Mouse (Mus musculus): ENCODE measurements around the gene Cd164l2. TPM values are rescaled to one million over a fixed set of nuclear protein-coding genes. Genes with fewer than 3 reads are reported as not detected.

Cd164l2 gene
- polyA plus RNA-seq, 1 experiment from 2014 or later = 1.9 TPM

GRCm38 (mm10) chr4:133209366-133209765 lies 2.6 kb upstream of the Cd164l2 start:
- H3K27me3 ChIP-seq (replicated peaks; ENCODE audit: control insufficient read depth, insufficient read depth, low read length) = peaks cover 23% of the 10 kb centered on the region
- no peak overlapping the region for H3K4me2 ChIP-seq (ENCODE audit: low read length)
- ATAC-seq (replicated peaks; ENCODE audit: low FRiP score, low TSS enrichment, low read depth) (no peak; the same call in 1 of the 2 replicates), DNase-seq (ENCODE audit: low spot score) (peak; percentile 77)
- no peaks in the 10 kb centered on the region for H3K9me3 ChIP-seq (ENCODE audit: control insufficient read depth, low read length)
- H3K9ac ChIP-seq (ENCODE audit: low read length) = no peak overlapping the region
- no peaks in the 10 kb centered on the region for H3K36me3 ChIP-seq (ENCODE audit: control insufficient read depth, insufficient read depth, low read length)
- no peak overlapping the region for H3K27ac ChIP-seq (ENCODE audit: low read depth)
- WGBS = 4% methylated on average over 11 of the region's 11 CpGs
- H3K4me3 ChIP-seq (ENCODE audit: low read depth, low read length) = no peak overlapping the region
- H3K4me1 ChIP-seq (replicated peaks; ENCODE audit: control insufficient read depth, insufficient read depth, low read length) = peaks cover 14% of the 10 kb centered on the region

GRCm38 (mm10) chr4:133210023-133210787 lies 1.7 kb upstream of the Cd164l2 start:
- 93% methylated on average over 24 of the region's 24 CpGs for WGBS

GRCm38 (mm10) chr4:133210788-133211390 lies 1.0 kb upstream of the Cd164l2 start:
- no peak overlapping the region for H3K27ac ChIP-seq (ENCODE audit: low read depth)
- WGBS = 94% methylated on average over 19 of the region's 19 CpGs
- no peak overlapping the region for H3K4me3 ChIP-seq (ENCODE audit: low read depth, low read length)
- no peaks in the 10 kb centered on the region for H3K9me3 ChIP-seq (ENCODE audit: control insufficient read depth, low read length)
- no peaks in the 10 kb centered on the region for H3K36me3 ChIP-seq (ENCODE audit: control insufficient read depth, insufficient read depth, low read length)
- DNase-seq (ENCODE audit: low spot score) = no peak
- peaks cover 24% of the 10 kb centered on the region for H3K27me3 ChIP-seq (replicated peaks; ENCODE audit: control insufficient read depth, insufficient read depth, low read length)
- H3K4me1 ChIP-seq (replicated peaks; ENCODE audit: control insufficient read depth, insufficient read depth, low read length) = peaks cover 11% of the 10 kb centered on the region
- no peak overlapping the region for H3K9ac ChIP-seq (ENCODE audit: low read length)
- H3K4me2 ChIP-seq (ENCODE audit: low read length) = no peak overlapping the region
- no peak for ATAC-seq (replicated peaks; ENCODE audit: low FRiP score, low TSS enrichment, low read depth)

More at GRCm38 (mm10) chr4:133210023-133210787, 1.7 kb upstream of the Cd164l2 start:
- H3K36me3 ChIP-seq (ENCODE audit: control insufficient read depth, insufficient read depth, low read length) = no peaks in the 10 kb centered on the region
- DNase-seq (ENCODE audit: low spot score) (no peak), ATAC-seq (replicated peaks; ENCODE audit: low FRiP score, low TSS enrichment, low read depth) (no peak)
- no peaks in the 10 kb centered on the region for H3K9me3 ChIP-seq (ENCODE audit: control insufficient read depth, low read length)
- H3K4me1 ChIP-seq (replicated peaks; ENCODE audit: control insufficient read depth, insufficient read depth, low read length) = peaks cover 11% of the 10 kb centered on the region
- no peak overlapping the region for H3K9ac ChIP-seq (ENCODE audit: low read length)
- peaks cover 24% of the 10 kb centered on the region for H3K27me3 ChIP-seq (replicated peaks; ENCODE audit: control insufficient read depth, insufficient read depth, low read length)
- no peak overlapping the region for H3K4me2 ChIP-seq (ENCODE audit: low read length)
- no peak overlapping the region for H3K27ac ChIP-seq (ENCODE audit: low read depth)
- no peak overlapping the region for H3K4me3 ChIP-seq (ENCODE audit: low read depth, low read length)

GRCm38 (mm10) chr4:133212562-133213267 lies 784 bp downstream of the Cd164l2 start:
- H3K27me3 ChIP-seq (replicated peaks; ENCODE audit: control insufficient read depth, insufficient read depth, low read length) = peaks cover 24% of the 10 kb centered on the region
- DNase-seq (ENCODE audit: low spot score) (peak; percentile 82), ATAC-seq (replicated peaks; ENCODE audit: low FRiP score, low TSS enrichment, low read depth) (peak; percentile 80)
- H3K4me1 ChIP-seq (replicated peaks; ENCODE audit: control insufficient read depth, insufficient read depth, low read length) = peaks cover 11% of the 10 kb centered on the region
- H3K9ac ChIP-seq (ENCODE audit: low read length) = peak overlapping the region; percentile 33; the same call in 1 of the 2 replicates
- H3K4me3 ChIP-seq (ENCODE audit: low read depth, low read length) = peak overlapping the region; percentile 52
- H3K4me2 ChIP-seq (ENCODE audit: low read length) = peak overlapping the region; percentile 90
- H3K27ac ChIP-seq (ENCODE audit: low read depth) = no peak overlapping the region
- H3K36me3 ChIP-seq (ENCODE audit: control insufficient read depth, insufficient read depth, low read length) = no peaks in the 10 kb centered on the region
- 4% methylated on average over 44 of the region's 44 CpGs for WGBS
- no peaks in the 10 kb centered on the region for H3K9me3 ChIP-seq (ENCODE audit: control insufficient read depth, low read length)

- Histone ChIP-seq H3K27ac (ENCODE audit: low read depth) (no peak overlapping the region), H3K9ac (ENCODE audit: low read length) (no peak overlapping the region), H3K27me3 (replicated peaks; ENCODE audit: control insufficient read depth, insufficient read depth, low read length) (peaks cover 24% of the 10 kb centered on the region), H3K9me3 (ENCODE audit: control insufficient read depth, low read length) (no peaks in the 10 kb centered on the region), H3K4me1 (replicated peaks; ENCODE audit: control insufficient read depth, insufficient read depth, low read length) (peaks cover 11% of the 10 kb centered on the region), H3K36me3 (ENCODE audit: control insufficient read depth, insufficient read depth, low read length) (no peaks in the 10 kb centered on the region), H3K4me3 (ENCODE audit: low read depth, low read length) (peak overlapping the region; percentile 52), H3K4me2 (ENCODE audit: low read length) (peak overlapping the region; percentile 90)
- WGBS = 1% methylated on average over 9 of the region's 9 CpGs
- no peak for DNase-seq (ENCODE audit: low spot score)
- ATAC-seq (replicated peaks; ENCODE audit: low FRiP score, low TSS enrichment, low read depth) = 0 out of 2 replicates have a peak, but pooled peaks have one; percentile 12
Observed at GRCm38 (mm10) chr4:133213268-133213590, 1.3 kb downstream of the Cd164l2 start.

GRCm38 (mm10) chr4:133213661-133214060 lies 1.7 kb downstream of the Cd164l2 start:
- no peaks in the 10 kb centered on the region for H3K36me3 ChIP-seq (ENCODE audit: control insufficient read depth, insufficient read depth, low read length)
- no peak overlapping the region for H3K4me3 ChIP-seq (ENCODE audit: low read depth, low read length)
- no peak overlapping the region for H3K27ac ChIP-seq (ENCODE audit: low read depth)
- peaks cover 11% of the 10 kb centered on the region for H3K4me1 ChIP-seq (replicated peaks; ENCODE audit: control insufficient read depth, insufficient read depth, low read length)
- 14% methylated on average over 10 of the region's 10 CpGs for WGBS
- DNase-seq (ENCODE audit: low spot score) (no peak), ATAC-seq (replicated peaks; ENCODE audit: low FRiP score, low TSS enrichment, low read depth) (no peak)
- H3K4me2 ChIP-seq (ENCODE audit: low read length) = peak overlapping the region; percentile 90
- H3K27me3 ChIP-seq (replicated peaks; ENCODE audit: control insufficient read depth, insufficient read depth, low read length) = peaks cover 24% of the 10 kb centered on the region
- no peaks in the 10 kb centered on the region for H3K9me3 ChIP-seq (ENCODE audit: control insufficient read depth, low read length)
- no peak overlapping the region for H3K9ac ChIP-seq (ENCODE audit: low read length)

GRCm38 (mm10) chr4:133217641-133218040 lies 5.7 kb downstream of the Cd164l2 start:
- H3K27me3 ChIP-seq (replicated peaks; ENCODE audit: control insufficient read depth, insufficient read depth, low read length) = peaks cover 26% of the 10 kb centered on the region
- WGBS = 7% methylated on average over 5 of the region's 5 CpGs
- no peak overlapping the region for H3K9ac ChIP-seq (ENCODE audit: low read length)
- H3K4me1 ChIP-seq (replicated peaks; ENCODE audit: control insufficient read depth, insufficient read depth, low read length) = peaks cover 10% of the 10 kb centered on the region
- no peaks in the 10 kb centered on the region for H3K9me3 ChIP-seq (ENCODE audit: control insufficient read depth, low read length)
- ATAC-seq (replicated peaks; ENCODE audit: low FRiP score, low TSS enrichment, low read depth) = no peak
- H3K4me3 ChIP-seq (ENCODE audit: low read depth, low read length) = no peak overlapping the region
- H3K4me2 ChIP-seq (ENCODE audit: low read length) = no peak overlapping the region
- peak; percentile 80 for DNase-seq (ENCODE audit: low spot score)
- no peak overlapping the region for H3K27ac ChIP-seq (ENCODE audit: low read depth)
- H3K36me3 ChIP-seq (ENCODE audit: control insufficient read depth, insufficient read depth, low read length) = no peaks in the 10 kb centered on the region

- Histone ChIP-seq H3K9ac (ENCODE audit: low read length) (no peak overlapping the region), H3K4me2 (ENCODE audit: low read length) (no peak overlapping the region), H3K27ac (ENCODE audit: low read depth) (no peak overlapping the region), H3K36me3 (ENCODE audit: control insufficient read depth, insufficient read depth, low read length) (no peaks in the 10 kb centered on the region), H3K9me3 (ENCODE audit: control insufficient read depth, low read length) (no peaks in the 10 kb centered on the region), H3K4me3 (ENCODE audit: low read depth, low read length) (no peak overlapping the region), H3K4me1 (replicated peaks; ENCODE audit: control insufficient read depth, insufficient read depth, low read length) (no peaks in the 10 kb centered on the region; the same call in 1 of the 2 replicates), H3K27me3 (replicated peaks; ENCODE audit: control insufficient read depth, insufficient read depth, low read length) (peaks cover 16% of the 10 kb centered on the region)
- DNase-seq (ENCODE audit: low spot score) (no peak), ATAC-seq (replicated peaks; ENCODE audit: low FRiP score, low TSS enrichment, low read depth) (no peak)
- 83% methylated on average over 3 of the region's 3 CpGs for WGBS
Observed at GRCm38 (mm10) chr4:133218745-133219144, 6.8 kb downstream of the Cd164l2 start.

All from intestine, embryonic 14.5 days (tissue).